Mouse (Mus musculus) midbrain, embryonic 14.5 days (tissue): Measurements from ENCODE around the gene Astl. TPM values are rescaled to one million over a fixed set of nuclear protein-coding genes. Genes with fewer than 3 reads are reported as not detected.

Source experiments
- ATAC-seq: fragments of 200-750 bp; cut with Nextera tagmentation; 2 replicates; pipeline ENCODE4 v1.8.0; 2017; ENCODE audit warnings: moderate number of reproducible peaks, moderate library complexity; ENCODE audit not compliant: low FRiP score, low TSS enrichment
- DNase-seq: peaks from one replicate; pipeline ENCODE4 v3.0.0-alpha.2; 2015
- H3K27ac ChIP-seq: fragments of 300-500 bp; sonication (generic); replicated peaks from 2 replicates; pipeline ENCODE4 v1.5.1; 2014; ENCODE audit warnings: mild to moderate bottlenecking, low read depth, low read length, moderate library complexity
- H3K27me3 ChIP-seq: fragments of 300-500 bp; sonication (generic); 2 replicates; pipeline ENCODE4 v1.6.1; 2014; ENCODE audit warnings: low read length, control low read depth, mixed read lengths; ENCODE audit not compliant: control insufficient read depth, insufficient read depth
- H3K36me3 ChIP-seq: fragments of 300-500 bp; sonication (generic); 2 replicates; pipeline ENCODE4 v1.6.1; 2014; ENCODE audit warnings: low read length, control low read depth; ENCODE audit not compliant: control insufficient read depth, insufficient read depth
- H3K4me1 ChIP-seq: fragments of 300-500 bp; sonication (generic); 2 replicates; pipeline ENCODE4 v1.6.1; 2014; ENCODE audit warnings: mild to moderate bottlenecking, antibody characterized with exemption, low read length, control low read depth; ENCODE audit not compliant: control insufficient read depth, insufficient read depth
- H3K4me2 ChIP-seq: fragments of 300-500 bp; sonication (generic); 2 replicates; pipeline ENCODE4 v1.6.1; 2014; ENCODE audit warnings: mild to moderate bottlenecking, low read length, moderate library complexity
- H3K4me3 ChIP-seq: fragments of 300-500 bp; sonication (generic); replicated peaks from 2 replicates; pipeline ENCODE4 v1.5.1; 2014; ENCODE audit warnings: low read depth, low read length
- H3K9ac ChIP-seq: fragments of 300-500 bp; sonication (generic); replicated peaks from 2 replicates; pipeline ENCODE4 v1.6.1; 2014; ENCODE audit warnings: mild to moderate bottlenecking, low read length, moderate library complexity
- H3K9me3 ChIP-seq: fragments of 300-500 bp; sonication (generic); 2 replicates; pipeline ENCODE4 v1.6.1; 2016; ENCODE audit warnings: low read length, control low read depth, mixed read lengths; ENCODE audit not compliant: control insufficient read depth
- WGBS: fragments of 180-500 bp; shearing (Covaris S2); extraction: QIAGEN DNeasy Blood & Tissue Kit; methylation state at CpG from one replicate; pipeline ENCODE4 v1.1.7; 2014; 5-methylcytosine and 5-hydroxymethylcytosine counted together
- polyA plus RNA-seq: library from polyadenylated mRNA; unstranded; fragments of >200 nt; fragmentation: Nextera tagmentation; extraction: Ambion mirVana; gene quantifications from 2 replicates; pipeline ENCODE4 v1.2.1, GENCODE M21; 2014

Gene Astl
- polyA plus RNA-seq, 1 experiment from 2014 or later: not detected

GRCm38 (mm10) chr2:127333945-127334603 lies 4.4 kb upstream of the Astl start:
- no peak overlapping the region for H3K27ac ChIP-seq
- 76% methylated on average over 5 of the region's 5 CpGs for WGBS
- H3K9me3 ChIP-seq: no peaks in the 10 kb centered on the region
- peaks cover 32% of the 10 kb centered on the region for H3K27me3 ChIP-seq
- DNase-seq: no peak
- H3K4me3 ChIP-seq: no peak overlapping the region
- no peak overlapping the region for H3K4me2 ChIP-seq
- ATAC-seq: no peak
- no peak overlapping the region for H3K9ac ChIP-seq
- no peaks in the 10 kb centered on the region for H3K4me1 ChIP-seq
- no peaks in the 10 kb centered on the region for H3K36me3 ChIP-seq

- no peak for DNase-seq
- Histone ChIP-seq H3K4me1 (no peaks in the 10 kb centered on the region), H3K4me2 (no peak overlapping the region), H3K27ac (no peak overlapping the region), H3K4me3 (no peak overlapping the region), H3K9ac (no peak overlapping the region), H3K36me3 (no peaks in the 10 kb centered on the region), H3K9me3 (no peaks in the 10 kb centered on the region), H3K27me3 (peaks cover 32% of the 10 kb centered on the region)
- no peak for ATAC-seq
- WGBS: 44% methylated on average over 11 of the region's 11 CpGs
Observed at GRCm38 (mm10) chr2:127335078-127335541, 3.3 kb upstream of the Astl start.

DNA sequence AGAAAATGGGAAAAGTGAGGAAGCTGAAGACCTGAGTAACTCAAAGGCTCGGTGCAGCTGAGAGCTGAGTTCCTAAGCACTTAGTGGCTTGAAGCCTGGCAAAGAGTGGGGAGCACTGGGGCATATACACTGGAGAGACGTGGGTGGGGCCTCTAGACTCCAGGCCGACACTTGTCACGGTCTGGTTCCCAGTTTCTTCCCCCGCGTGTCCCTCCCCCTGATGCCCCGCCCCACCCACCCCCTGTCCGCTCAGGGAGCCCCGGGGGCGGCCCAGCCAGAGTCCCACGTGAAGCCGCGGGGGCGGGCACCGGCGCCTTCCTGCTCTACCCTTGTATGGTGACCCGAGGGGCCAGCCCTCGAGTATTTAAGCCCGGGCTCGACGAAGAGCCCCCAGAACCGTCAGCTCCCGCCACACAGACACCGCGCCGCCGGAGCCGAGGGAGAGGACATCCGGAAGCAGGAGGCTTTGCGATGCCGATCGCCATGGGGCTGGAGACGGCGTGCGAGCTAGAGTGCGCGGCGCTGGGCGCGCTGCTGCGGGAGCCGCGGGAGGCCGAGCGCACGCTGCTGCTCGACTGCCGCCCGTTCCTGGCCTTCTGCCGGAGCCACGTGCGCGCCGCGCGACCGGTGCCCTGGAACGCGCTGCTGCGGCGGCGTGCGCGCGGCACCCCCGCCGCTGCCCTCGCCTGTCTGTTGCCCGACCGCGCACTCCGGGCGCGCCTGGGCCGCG lies 2.5 kb upstream of the Astl start, which contains the start of gene Dusp2:
Gene Dusp2 (plus strand): TSS at position 393 of the 730 bp plus-strand sequence.
- H3K36me3 ChIP-seq: no peaks in the 10 kb centered on the region
- peak within 1 kb of the TSS; percentile 49 for H3K4me3 ChIP-seq
- DNase-seq (peak; percentile 83), ATAC-seq (peak; percentile 68; the same call in 1 of the 2 replicates)
- H3K9ac ChIP-seq: peak within 1 kb of the TSS; percentile 64
- H3K27me3 ChIP-seq: peaks cover 32% of the 10 kb centered on the region
- no peak within 1 kb of the TSS for H3K27ac ChIP-seq
- no peaks in the 10 kb centered on the region for H3K9me3 ChIP-seq
- peak within 1 kb of the TSS; percentile 75 for H3K4me2 ChIP-seq
- no peaks in the 10 kb centered on the region for H3K4me1 ChIP-seq
- under 1% methylated on average over 76 of the region's 76 CpGs for WGBS

GRCm38 (mm10) chr2:127336497-127336832 lies 2.0 kb upstream of the Astl start:
- Histone ChIP-seq H3K27ac (no peak overlapping the region), H3K4me3 (peak overlapping the region; percentile 49), H3K36me3 (no peaks in the 10 kb centered on the region), H3K27me3 (peaks cover 32% of the 10 kb centered on the region), H3K9me3 (no peaks in the 10 kb centered on the region), H3K9ac (peak overlapping the region; percentile 64), H3K4me2 (peak overlapping the region; percentile 75), H3K4me1 (no peaks in the 10 kb centered on the region)
- 3% methylated on average over 33 of the region's 33 CpGs for WGBS
- DNase-seq (no peak), ATAC-seq (no peak)

DNA sequence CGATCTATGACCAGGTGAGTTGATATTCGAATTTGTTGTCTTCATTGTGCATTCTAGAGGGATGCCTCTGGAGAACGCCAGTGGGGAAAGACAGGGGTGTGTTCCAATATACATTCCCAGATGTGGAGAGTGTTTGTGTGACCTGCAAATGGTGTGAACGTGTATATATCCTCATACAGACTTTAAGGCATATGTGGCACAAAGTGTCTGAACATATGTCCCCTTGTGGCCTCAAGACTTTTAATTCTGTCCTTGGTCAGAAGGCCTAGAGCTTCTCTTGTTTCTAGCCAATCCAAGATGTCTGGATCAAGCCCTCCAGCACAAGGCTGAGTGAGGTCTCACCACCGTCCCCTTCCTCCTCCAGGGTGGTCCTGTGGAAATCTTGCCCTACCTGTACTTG lies 1.6 kb upstream of the Astl start:
- DNase-seq (no peak), ATAC-seq (no peak)
- H3K9me3 ChIP-seq: no peaks in the 10 kb centered on the region
- H3K9ac ChIP-seq: peak overlapping the region; percentile 64; the same call in 1 of the 2 replicates
- peak overlapping the region; percentile 49 for H3K4me3 ChIP-seq
- WGBS: 50% methylated on average over 5 of the region's 5 CpGs
- peak overlapping the region; percentile 75 for H3K4me2 ChIP-seq
- no peaks in the 10 kb centered on the region for H3K36me3 ChIP-seq
- no peaks in the 10 kb centered on the region for H3K4me1 ChIP-seq
- H3K27me3 ChIP-seq: peaks cover 32% of the 10 kb centered on the region
- no peak overlapping the region for H3K27ac ChIP-seq

- WGBS: 67% methylated on average over 11 of the region's 11 CpGs
- Histone ChIP-seq H3K4me1 (no peaks in the 10 kb centered on the region), H3K36me3 (no peaks in the 10 kb centered on the region), H3K9me3 (no peaks in the 10 kb centered on the region), H3K4me2 (no peak overlapping the region), H3K27ac (no peak overlapping the region), H3K4me3 (no peak overlapping the region), H3K9ac (no peak overlapping the region), H3K27me3 (peaks cover 32% of the 10 kb centered on the region)
- ATAC-seq (no peak), DNase-seq (no peak)
Observed at GRCm38 (mm10) chr2:127337531-127337930, 908 bp upstream of the Astl start.

DNA sequence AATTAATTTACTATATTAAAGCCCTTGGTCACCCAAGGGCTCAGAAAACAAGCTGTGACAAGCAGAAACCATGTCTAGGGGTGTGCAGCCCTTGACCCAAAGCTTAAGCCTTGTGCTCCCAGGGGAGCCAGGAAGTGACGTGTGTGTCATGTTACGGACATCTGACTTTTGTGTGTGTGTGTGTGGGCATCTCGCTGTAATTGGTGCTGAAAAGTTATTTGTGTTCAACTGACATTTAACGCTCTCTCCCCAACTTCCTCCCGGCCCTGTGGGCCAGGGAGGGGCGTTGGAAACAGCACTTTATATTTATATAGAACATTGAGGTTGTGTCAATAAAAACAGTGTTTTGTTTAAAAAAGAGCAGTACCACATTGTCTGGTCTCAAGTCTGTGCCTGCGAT lies 427 bp upstream of the Astl start:
- Histone ChIP-seq H3K36me3 (no peaks in the 10 kb centered on the region), H3K4me1 (no peaks in the 10 kb centered on the region), H3K4me3 (no peak overlapping the region), H3K4me2 (no peak overlapping the region), H3K27ac (no peak overlapping the region), H3K9ac (no peak overlapping the region), H3K27me3 (peaks cover 32% of the 10 kb centered on the region), H3K9me3 (no peaks in the 10 kb centered on the region)
- ATAC-seq: no peak
- DNase-seq: no peak
- WGBS: 70% methylated on average over 7 of the region's 7 CpGs

DNA sequence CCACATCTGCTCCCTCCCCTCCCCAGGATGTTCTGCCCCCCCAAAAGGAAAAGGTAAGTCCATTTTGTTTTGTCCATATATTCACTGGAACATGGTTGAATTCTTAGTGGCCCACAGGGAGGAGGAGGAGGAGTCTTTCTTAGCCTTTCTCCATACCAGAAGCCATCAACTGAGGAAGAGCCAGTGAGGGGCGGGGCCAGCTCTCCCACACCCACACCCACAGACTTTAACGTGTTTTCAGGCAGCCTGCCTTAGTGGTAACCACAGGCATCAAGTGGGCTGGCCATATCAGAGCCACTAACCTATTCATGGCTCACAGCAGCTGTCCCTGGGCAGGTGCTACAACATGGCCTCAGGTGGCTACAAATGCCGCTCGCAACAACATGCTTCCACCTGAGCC lies 394 bp downstream of the Astl start:
- H3K4me3 ChIP-seq: no peak overlapping the region
- no peak overlapping the region for H3K27ac ChIP-seq
- H3K36me3 ChIP-seq: no peaks in the 10 kb centered on the region
- H3K4me2 ChIP-seq: no peak overlapping the region
- H3K9me3 ChIP-seq: no peaks in the 10 kb centered on the region
- no peak overlapping the region for H3K9ac ChIP-seq
- ATAC-seq (no peak), DNase-seq (no peak)
- 76% methylated on average over 4 of the region's 4 CpGs for WGBS
- no peaks in the 10 kb centered on the region for H3K4me1 ChIP-seq
- H3K27me3 ChIP-seq: peaks cover 32% of the 10 kb centered on the region

DNA sequence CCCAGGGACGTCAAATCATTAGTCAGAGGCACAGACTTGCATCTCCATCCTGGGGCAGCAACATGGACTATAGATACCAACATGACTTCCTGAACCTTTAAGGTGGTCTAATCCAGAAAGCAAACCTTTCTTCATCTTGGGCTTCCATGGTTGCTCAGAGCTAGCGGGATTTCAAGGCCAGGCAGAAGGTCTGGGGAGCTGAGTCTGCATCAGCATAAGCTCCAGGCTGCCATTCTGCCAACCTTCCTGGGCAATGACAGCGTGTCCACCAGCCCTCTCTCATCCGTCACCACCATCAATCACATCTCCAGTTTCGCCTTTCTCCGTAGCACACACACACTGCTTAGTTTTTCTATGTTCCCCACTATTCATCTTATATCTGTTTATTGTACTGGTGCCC lies 823 bp downstream of the Astl start:
- Histone ChIP-seq H3K4me2 (no peak overlapping the region), H3K36me3 (no peaks in the 10 kb centered on the region), H3K27ac (no peak overlapping the region), H3K4me1 (no peaks in the 10 kb centered on the region), H3K9ac (no peak overlapping the region), H3K9me3 (no peaks in the 10 kb centered on the region), H3K27me3 (peaks cover 32% of the 10 kb centered on the region), H3K4me3 (no peak overlapping the region)
- ATAC-seq (no peak), DNase-seq (no peak)
- WGBS: 85% methylated on average over 6 of the region's 6 CpGs
